Mouse (Mus musculus): Measurements from ENCODE around the gene Mybpc3.
"Not testable (repeated sequence)": the region's sequence is repeated elsewhere in the genome, so short reads cannot be mapped to it uniquely, and the experiment has no call there.

The Mybpc3 gene

GRCm38 (mm10) chr2:91086392-91087237 lies 31.3 kb upstream of the Mybpc3 start:
- CTCF ChIA-PET: no interaction called here

GRCm38 (mm10) chr2:91087453-91087852 lies 30.5 kb upstream of the Mybpc3 start:
- CTCF ChIA-PET: interaction anchor here (0.7 kb wide), 2 partner anchors 62 to 86 kb away, joined by 4 to 6 read pairs; no protein-coding TSS in a partner anchor

DNA sequence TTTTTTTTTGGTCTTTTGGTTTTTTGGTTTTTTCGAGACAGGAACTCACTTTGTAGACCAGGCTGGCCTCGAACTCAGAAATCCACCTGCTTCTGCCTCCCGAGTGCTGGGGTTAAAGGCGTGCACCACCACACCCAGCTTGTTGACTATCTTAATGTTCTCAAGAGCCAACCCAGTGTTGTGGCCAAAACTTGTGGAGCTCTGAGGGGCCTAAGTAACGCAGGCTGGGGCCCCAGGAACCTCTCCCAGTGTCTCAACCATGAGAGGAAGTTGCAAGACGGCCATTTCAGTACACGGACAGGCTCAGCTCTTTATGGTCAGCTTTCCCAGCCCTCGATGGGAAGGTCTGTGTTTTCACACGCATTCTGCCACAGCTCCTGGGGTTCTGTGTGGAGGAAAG lies 29.0 kb upstream of the Mybpc3 start:
- CTCF ChIA-PET: no interaction called here

DNA sequence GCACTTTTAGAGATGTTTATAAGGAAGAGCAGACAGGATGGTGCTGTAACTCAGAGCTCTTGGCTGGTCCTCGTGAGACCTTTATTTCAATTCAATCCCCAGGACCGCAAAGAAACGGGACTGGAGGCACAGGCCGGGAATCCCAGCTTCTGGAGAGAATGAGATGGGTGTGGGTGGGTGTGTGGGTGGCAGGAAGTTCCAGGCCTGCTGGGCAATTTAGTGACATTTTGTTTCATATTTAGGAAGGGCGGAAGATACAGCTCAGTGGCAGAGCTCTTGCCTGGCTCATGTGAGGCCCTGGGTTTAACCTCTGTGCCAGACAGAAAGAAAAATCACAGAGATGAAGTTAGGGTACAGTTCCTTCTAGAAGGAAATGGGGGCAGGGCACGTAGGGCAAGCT lies 27.7 kb upstream of the Mybpc3 start:
- CTCF ChIA-PET: interaction anchor here (1.4 kb wide), 1 partner anchor 9 kb away, joined by 7 read pairs; no protein-coding TSS in a partner anchor

GRCm38 (mm10) chr2:91090827-91091226 lies 27.1 kb upstream of the Mybpc3 start:
- CTCF ChIA-PET: interaction anchor here (1.4 kb wide), 1 partner anchor 10 kb away, joined by 7 read pairs; no protein-coding TSS in a partner anchor

DNA sequence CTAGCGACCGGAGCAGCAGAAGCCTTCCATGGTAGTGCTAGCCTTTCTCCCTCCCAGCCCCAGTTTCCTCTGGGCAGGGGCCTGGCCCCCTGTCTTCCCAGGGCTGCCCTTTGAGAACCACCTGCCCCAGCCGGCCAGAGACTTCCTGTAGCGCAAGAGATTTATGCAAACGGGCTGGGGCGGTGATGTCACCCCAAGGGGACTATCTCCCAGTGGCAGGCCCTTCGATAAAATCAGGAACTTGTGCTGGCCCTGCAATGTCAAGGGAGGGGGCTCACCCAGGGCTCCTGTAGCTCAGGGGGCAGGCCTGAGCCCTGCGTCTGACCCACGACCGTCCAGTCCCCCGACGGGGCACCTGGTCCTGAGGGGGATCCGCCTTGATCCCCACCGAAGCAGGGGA lies 21.4 kb upstream of the Mybpc3 start:
- CTCF ChIA-PET: interaction anchor here (1.4 kb wide), 1 partner anchor 26 kb away, joined by 5 read pairs; the partner anchor contains the start of gene Slc39a13

DNA sequence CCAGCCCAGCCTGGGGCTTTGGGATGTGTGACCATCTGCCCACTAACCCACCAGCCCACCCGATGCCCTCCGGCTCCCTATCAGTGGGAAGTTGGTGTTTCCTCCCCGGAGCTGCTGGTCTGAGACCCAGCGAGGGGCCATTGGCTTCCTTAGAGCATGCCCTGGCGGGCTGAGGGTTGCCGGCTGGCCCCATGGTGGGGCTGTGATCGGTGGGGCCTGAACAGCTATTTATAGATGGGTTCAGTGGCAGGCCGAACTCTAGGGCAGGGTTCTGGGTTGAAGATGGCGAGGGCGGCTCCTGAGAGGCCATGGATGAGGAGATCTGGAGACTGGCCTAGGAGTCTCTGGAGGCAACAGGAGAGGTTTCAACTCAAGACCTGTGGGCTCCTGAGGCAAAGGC lies 20.9 kb upstream of the Mybpc3 start:
- CTCF ChIA-PET: interaction anchor here (1.1 to 1.4 kb wide), 2 partner anchors 13 to 26 kb away, joined by 3 to 5 read pairs; partner anchors contain the start of gene Slc39a13

- CTCF ChIA-PET: no interaction called here
Observed at GRCm38 (mm10) chr2:91098156-91098555, 19.8 kb upstream of the Mybpc3 start.

GRCm38 (mm10) chr2:91101124-91101740 lies 16.7 kb upstream of the Mybpc3 start:
- CTCF ChIA-PET: no interaction called here

GRCm38 (mm10) chr2:91108156-91108555 lies 9.8 kb upstream of the Mybpc3 start:
- CTCF ChIA-PET: interaction anchor here (0.7 to 1.2 kb wide), 3 partner anchors 21 to 358 kb away, joined by 3 to 8 read pairs (median 6); no protein-coding TSS in a partner anchor

- CTCF ChIA-PET: interaction anchor here (1.2 kb wide), 1 partner anchor 19 kb away, joined by 8 read pairs; no protein-coding TSS in a partner anchor
Observed at GRCm38 (mm10) chr2:91109241-91109640, 8.7 kb upstream of the Mybpc3 start.

- CTCF ChIA-PET: no interaction called here
Observed at GRCm38 (mm10) chr2:91109807-91110385, 8.0 kb upstream of the Mybpc3 start.

DNA sequence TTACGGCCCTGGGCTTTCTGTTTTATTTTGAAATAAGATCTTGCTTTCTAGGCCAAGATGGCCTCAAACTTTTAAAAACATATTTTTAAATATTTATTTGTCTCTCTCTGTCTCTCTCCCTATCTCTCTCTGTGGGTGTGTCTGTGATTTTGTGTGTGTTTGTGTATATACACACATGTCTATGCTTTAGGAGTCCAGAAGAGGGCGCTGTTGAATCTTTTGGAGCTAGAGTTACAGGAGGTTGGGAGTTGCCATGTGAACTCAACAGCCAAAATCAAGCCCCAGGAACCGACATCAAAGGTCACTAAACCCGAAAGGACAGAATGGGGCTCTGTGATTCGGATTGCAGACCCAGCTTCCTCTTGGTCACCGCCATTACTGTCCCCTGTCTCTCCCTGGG lies 7.5 kb upstream of the Mybpc3 start:
- CTCF ChIA-PET: no interaction called here

- CTCF ChIA-PET: not testable (repeated sequence)
Observed at GRCm38 (mm10) chr2:91111832-91112231, 6.1 kb upstream of the Mybpc3 start.

DNA sequence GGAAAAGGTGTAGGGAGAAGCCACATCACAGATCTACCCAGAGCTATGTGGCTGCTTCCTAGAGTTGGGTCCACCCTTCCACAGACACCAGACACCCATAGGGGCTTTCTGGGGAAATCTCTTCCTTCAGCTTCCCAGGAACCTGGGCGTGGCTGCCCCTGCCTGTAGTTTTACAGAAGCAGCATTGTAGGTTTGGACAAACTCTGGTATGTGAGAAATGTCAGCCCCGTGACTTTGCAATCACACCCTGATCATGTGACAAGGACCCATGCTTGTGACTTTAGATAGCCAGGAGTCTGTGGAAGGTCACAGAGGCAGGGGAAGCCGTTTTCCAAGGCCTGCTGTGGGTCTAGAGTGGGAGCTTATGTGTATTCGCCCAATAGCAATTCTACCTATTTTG lies 5.5 kb upstream of the Mybpc3 start:
- CTCF ChIA-PET: interaction anchor here (0.6 kb wide), 1 partner anchor 29 kb away, joined by 7 read pairs; no protein-coding TSS in a partner anchor

GRCm38 (mm10) chr2:91113334-91113733 lies 4.6 kb upstream of the Mybpc3 start:
- CTCF ChIA-PET: interaction anchor here (0.6 kb wide), 1 partner anchor 29 kb away, joined by 7 read pairs; no protein-coding TSS in a partner anchor

- CTCF ChIA-PET: no interaction called here
Observed at GRCm38 (mm10) chr2:91113852-91114251, 4.1 kb upstream of the Mybpc3 start.

DNA sequence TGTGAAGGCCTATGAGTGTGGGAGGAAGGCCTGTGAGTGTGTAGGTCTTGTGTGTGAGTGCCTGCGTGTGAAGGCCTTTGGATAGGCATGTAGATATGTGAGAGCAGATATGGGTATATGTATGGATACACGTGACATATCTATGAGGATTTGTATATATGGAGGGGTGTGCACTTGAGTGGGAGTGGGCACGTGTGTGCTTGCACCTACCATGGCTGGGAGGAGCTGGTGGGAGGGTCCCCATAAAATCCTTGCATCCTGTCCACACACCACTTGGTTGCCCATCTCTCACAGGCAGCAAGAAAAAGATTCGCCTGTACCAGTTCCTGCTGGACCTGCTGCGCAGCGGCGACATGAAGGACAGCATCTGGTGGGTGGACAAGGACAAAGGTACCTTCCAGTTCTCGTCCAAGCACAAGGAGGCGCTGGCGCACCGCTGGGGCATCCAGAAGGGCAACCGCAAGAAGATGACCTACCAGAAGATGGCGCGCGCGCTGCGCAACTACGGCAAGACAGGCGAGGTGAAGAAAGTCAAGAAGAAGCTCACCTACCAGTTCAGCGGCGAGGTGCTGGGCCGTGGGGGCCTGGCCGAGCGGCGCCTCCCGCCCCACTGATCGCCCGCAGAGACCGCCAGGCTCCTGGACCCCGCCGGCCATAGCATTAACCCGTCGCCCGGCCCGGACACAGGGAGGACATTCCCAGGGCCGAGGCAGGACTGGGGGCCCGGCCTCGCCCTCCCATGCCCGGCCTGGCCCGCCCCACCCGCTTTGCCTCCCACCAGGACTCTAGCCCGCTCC lies 3.0 kb upstream of the Mybpc3 start:
- CTCF ChIA-PET: no interaction called here

- CTCF ChIA-PET: interaction anchor here (0.6 kb wide), 1 partner anchor 189 kb away, joined by 3 read pairs; no protein-coding TSS in a partner anchor
Observed at GRCm38 (mm10) chr2:91115578-91115970, 2.4 kb upstream of the Mybpc3 start.

GRCm38 (mm10) chr2:91116842-91117241 lies 1.1 kb upstream of the Mybpc3 start:
- CTCF ChIA-PET: no interaction called here

DNA sequence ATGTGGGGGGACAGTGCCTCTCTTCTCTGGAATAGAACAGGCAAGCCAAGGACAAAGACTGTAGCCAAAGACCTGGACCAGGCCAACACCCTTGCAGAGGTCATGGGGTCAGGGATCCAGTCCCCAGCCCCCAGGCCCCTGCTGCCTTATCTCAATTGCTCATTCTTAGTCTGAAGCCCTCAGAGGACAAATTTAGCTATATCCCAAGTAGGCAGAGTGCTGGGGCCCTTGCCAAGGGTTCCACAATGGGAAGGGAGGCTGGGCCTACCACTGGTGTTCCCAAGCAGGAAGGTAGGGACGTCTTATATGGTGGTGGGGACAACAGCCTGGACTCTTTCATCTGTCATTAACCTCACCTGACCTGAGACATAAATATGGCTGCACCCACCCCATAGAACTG lies 703 bp downstream of the Mybpc3 start:
- CTCF ChIA-PET: no interaction called here

All from spleen, embryonic (tissue).